Mouse (Mus musculus): ENCODE data around the gene Bbox1. TPM values are rescaled to one million over a fixed set of nuclear protein-coding genes. Genes with fewer than 3 reads are reported as not detected.

The Bbox1 gene
- polyA plus RNA-seq, 1 experiment from 2014 or later, result 7.1 TPM

DNA sequence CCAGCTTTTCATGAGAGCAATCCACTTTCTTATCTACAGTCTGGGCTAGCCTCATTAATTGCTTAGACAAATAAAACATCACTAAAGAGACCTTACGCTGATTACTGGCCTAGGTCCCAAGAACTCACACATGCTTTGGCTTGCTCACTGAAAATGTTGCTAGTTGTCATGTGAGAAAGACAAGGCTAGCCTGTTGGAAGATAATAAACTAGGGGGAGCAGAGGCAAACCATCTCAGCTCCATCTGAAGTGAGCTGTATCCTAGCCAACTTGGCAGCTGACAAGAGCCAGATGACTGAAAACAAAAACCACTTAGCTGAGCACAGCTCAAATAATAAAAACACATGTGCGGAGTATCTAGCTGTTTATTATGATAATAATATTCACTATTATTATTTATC lies 40.2 kb downstream of the Bbox1 start:
- no peaks in the 10 kb centered on the region for H3K36me3 ChIP-seq (replicated peaks)
- H3K27ac ChIP-seq (replicated peaks), result no peak overlapping the region
- H3K4me3 ChIP-seq (replicated peaks), result no peak overlapping the region
- H3K4me1 ChIP-seq (replicated peaks), result no peaks in the 10 kb centered on the region
- no peak for ATAC-seq (ENCODE audit: insufficient read depth)
- no peak overlapping the region for H3K4me2 ChIP-seq
- WGBS (ENCODE audit: insufficient replicate concordance), result 79% methylated on average over 2 of the region's 2 CpGs
- H3K27me3 ChIP-seq, result no peaks in the 10 kb centered on the region
- no peak overlapping the region for H3K9ac ChIP-seq
- H3K9me3 ChIP-seq (replicated peaks), result no peaks in the 10 kb centered on the region

DNA sequence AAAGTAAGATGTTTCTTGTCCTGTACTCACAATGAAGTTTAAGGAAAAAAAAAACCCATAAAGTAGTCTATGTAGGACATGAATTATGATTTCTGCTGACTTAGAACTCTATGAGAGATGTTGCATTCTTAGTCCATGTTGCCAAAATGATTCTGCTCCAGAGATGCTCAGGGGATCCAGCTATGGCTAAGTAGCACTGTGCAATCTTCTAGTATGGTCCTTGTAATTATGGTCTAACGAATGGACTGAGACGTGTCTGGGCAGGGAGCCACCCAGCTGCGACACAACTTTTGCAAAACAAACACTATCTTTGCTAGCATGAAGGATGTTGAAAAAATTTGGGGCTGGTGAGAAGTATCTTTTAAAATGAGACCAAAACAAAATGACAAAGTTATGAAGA lies 45.1 kb downstream of the Bbox1 start:
- no peak for ATAC-seq (ENCODE audit: insufficient read depth)
- WGBS (ENCODE audit: insufficient replicate concordance), result 67% methylated on average over 3 of the region's 3 CpGs

DNA sequence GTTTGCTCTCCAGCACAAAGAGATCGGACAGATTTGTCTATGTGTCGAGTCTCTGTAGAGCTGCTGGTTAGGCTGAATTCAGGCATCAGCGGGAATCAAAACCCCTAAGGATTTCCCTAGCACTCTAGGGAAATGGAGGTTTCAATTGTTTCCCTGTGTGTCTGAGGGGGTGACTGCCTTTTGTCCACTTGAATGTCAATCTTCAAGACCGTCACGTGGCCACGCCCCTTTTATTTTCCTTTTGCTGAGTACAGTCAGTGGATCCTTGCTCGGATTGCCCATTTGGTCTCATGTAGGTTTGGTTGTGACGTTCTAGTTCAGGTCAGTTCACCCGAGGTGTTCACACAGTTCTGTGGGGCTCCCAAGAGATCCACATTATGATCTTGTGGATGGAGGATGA lies 82.1 kb downstream of the Bbox1 start:
- Histone ChIP-seq H3K27me3 (no peaks in the 10 kb centered on the region), H3K9ac (no peak overlapping the region), H3K4me3 (replicated peaks) (no peak overlapping the region), H3K27ac (replicated peaks) (no peak overlapping the region), H3K4me1 (replicated peaks) (no peaks in the 10 kb centered on the region), H3K9me3 (replicated peaks) (no peaks in the 10 kb centered on the region), H3K36me3 (replicated peaks) (no peaks in the 10 kb centered on the region), H3K4me2 (no peak overlapping the region)
- no peak for ATAC-seq (ENCODE audit: insufficient read depth)
- WGBS (ENCODE audit: insufficient replicate concordance), result 60% methylated on average over 9 of the region's 9 CpGs

More for the DNA sequence above, 45.1 kb downstream of the Bbox1 start:
- H3K27ac ChIP-seq (replicated peaks), result no peak overlapping the region
- no peak overlapping the region for H3K9ac ChIP-seq
- no peaks in the 10 kb centered on the region for H3K9me3 ChIP-seq (replicated peaks)
- no peaks in the 10 kb centered on the region for H3K4me1 ChIP-seq (replicated peaks)
- no peak overlapping the region for H3K4me2 ChIP-seq
- no peak overlapping the region for H3K4me3 ChIP-seq (replicated peaks)
- no peaks in the 10 kb centered on the region for H3K27me3 ChIP-seq
- H3K36me3 ChIP-seq (replicated peaks), result no peaks in the 10 kb centered on the region

DNA sequence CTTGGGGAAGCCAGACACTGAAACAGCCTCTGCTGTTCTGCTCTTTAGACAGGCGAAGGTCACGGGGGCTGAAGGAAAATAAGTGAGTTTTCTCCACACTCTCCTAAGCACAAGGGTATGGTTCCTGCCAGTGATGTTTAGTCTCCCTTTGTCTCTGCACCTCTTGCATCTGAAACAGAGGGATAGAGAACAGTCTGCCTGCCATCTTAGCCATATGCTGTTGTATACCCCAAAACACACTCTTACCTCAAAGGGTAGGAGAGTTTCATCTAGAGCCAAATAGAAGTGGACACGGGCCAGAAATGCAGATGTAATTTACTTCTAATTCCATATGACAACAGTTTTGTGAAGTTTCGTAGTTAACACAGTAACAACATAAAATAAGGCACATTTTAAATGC lies 83.6 kb downstream of the Bbox1 start:
- Histone ChIP-seq H3K27me3 (no peaks in the 10 kb centered on the region), H3K9ac (no peak overlapping the region), H3K4me1 (replicated peaks) (no peaks in the 10 kb centered on the region), H3K9me3 (replicated peaks) (no peaks in the 10 kb centered on the region), H3K4me3 (replicated peaks) (no peak overlapping the region), H3K4me2 (no peak overlapping the region), H3K27ac (replicated peaks) (no peak overlapping the region), H3K36me3 (replicated peaks) (no peaks in the 10 kb centered on the region)
- no peak for ATAC-seq (ENCODE audit: insufficient read depth)
- WGBS (ENCODE audit: insufficient replicate concordance), result 47% methylated on average over 4 of the region's 4 CpGs

DNA sequence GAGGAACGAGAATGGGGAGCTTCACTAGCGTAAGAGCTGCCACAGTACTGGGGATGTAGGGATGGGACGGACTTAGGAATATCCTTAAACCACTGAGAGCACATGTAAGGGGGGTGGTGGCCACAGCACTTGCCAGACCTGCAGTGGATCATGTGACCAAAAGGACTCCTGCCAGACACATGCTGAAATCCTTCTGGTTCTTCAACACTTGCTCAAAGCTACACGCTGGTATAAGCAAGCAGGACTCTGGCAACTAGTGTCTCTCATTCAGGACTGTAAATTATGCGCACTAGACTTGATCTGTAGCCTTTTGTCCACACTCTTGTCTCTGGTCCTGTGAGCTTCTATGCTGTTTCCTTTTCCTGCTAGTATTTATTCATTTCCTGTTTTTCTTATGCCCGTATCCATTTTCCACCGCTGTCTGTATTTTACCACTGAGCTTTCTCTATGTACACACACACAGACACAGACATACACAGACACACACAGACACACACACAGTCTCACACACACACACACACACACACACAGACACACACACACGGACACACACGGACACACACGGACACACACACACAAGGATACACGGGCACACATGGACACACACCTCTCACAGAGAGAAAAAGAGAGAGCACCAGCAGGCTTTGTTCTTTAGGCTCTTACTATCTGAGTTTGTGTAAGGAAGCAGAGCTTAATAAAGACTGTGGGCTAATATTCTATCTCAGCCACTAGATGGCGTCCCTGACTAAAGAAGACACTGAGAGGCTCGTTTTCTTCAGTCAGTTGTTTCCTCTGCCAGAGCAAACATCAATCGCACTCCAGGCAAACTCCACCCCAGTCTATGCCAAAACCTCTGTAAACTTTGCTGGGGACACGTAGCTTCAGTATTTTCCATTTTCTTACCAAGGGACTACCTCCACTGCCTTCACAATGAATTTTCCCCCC lies 84.9 kb downstream of the Bbox1 start:
- H3K4me3 ChIP-seq (replicated peaks), result no peak overlapping the region
- H3K27me3 ChIP-seq, result no peaks in the 10 kb centered on the region
- no peaks in the 10 kb centered on the region for H3K9me3 ChIP-seq (replicated peaks)
- 19% methylated on average over 15 of the region's 15 CpGs for WGBS (ENCODE audit: insufficient replicate concordance)
- no peak for ATAC-seq (ENCODE audit: insufficient read depth)
- H3K27ac ChIP-seq (replicated peaks), result no peak overlapping the region
- H3K9ac ChIP-seq, result no peak overlapping the region
- no peaks in the 10 kb centered on the region for H3K4me1 ChIP-seq (replicated peaks)
- no peaks in the 10 kb centered on the region for H3K36me3 ChIP-seq (replicated peaks)
- no peak overlapping the region for H3K4me2 ChIP-seq

DNA sequence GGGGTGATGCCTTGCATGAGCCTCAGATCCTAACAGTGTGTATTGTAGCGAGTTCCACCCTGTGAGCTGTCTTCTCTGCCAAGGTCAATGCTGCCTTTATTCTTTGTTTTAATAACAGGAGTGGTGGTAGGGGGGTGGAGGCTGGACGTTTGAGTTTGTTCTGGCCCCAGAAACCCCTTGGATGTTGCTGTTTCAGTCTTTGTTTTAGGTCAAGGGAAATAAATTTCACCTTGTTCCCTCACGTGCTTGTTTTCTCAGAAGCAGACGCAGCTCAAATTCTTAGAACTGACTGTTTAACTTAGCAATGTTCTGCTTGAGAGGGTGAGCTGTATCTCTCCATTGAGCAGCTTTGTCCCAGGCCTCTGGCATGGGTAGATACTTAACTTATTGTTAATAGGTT lies 87.9 kb downstream of the Bbox1 start:
- Histone ChIP-seq H3K4me2 (no peak overlapping the region), H3K36me3 (replicated peaks) (no peaks in the 10 kb centered on the region), H3K4me1 (replicated peaks) (no peaks in the 10 kb centered on the region), H3K27ac (replicated peaks) (no peak overlapping the region), H3K9ac (no peak overlapping the region), H3K4me3 (replicated peaks) (no peak overlapping the region), H3K9me3 (replicated peaks) (no peaks in the 10 kb centered on the region), H3K27me3 (no peaks in the 10 kb centered on the region)
- WGBS (ENCODE audit: insufficient replicate concordance), result 41% methylated on average over 4 of the region's 4 CpGs
- ATAC-seq (ENCODE audit: insufficient read depth), result no peak

DNA sequence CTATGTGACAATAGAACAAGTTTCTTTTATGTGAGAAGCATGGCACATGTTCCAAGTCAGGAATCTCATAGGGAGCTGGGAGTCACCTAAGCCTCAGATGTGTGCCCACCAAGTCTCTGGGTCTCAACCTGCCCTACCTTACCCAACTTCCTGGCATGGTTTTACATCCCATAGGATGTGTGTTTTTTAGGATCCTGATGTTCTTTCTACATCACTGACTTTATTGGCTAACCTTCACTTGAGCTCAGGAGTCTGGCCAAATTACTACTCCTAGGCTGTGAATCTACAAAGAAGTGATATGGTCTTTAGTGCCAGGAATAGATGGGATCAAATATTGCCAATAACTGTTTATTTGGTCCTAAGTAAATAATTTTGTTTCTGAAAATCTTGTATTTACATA lies 88.4 kb downstream of the Bbox1 start:
- Histone ChIP-seq H3K36me3 (replicated peaks) (no peaks in the 10 kb centered on the region), H3K9ac (no peak overlapping the region), H3K9me3 (replicated peaks) (no peaks in the 10 kb centered on the region), H3K27me3 (no peaks in the 10 kb centered on the region), H3K4me3 (replicated peaks) (no peak overlapping the region), H3K4me2 (no peak overlapping the region), H3K4me1 (replicated peaks) (no peaks in the 10 kb centered on the region), H3K27ac (replicated peaks) (no peak overlapping the region)
- no peak for ATAC-seq (ENCODE audit: insufficient read depth)

DNA sequence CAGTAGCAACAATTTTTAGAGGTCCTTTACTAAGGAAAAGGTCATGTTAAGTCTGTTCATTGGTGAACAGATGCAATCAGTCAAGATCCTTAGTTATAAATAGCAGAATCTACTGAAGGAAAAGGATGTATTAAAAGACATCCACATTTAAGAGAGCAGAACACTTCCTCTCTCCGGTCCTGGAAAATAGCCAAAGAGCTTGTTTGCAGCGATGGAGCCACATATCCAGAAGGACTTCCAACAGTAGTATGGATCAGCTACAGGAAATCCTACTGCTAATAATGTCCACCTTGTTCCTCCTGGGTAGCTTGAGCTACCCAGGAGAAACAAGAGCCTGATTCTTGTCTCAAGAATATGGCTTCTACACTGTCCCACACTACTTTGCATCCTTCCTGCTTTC lies 91.6 kb downstream of the Bbox1 start:
- no peak overlapping the region for H3K9ac ChIP-seq
- WGBS (ENCODE audit: insufficient replicate concordance), result 70% methylated on average over 2 of the region's 2 CpGs
- ATAC-seq (ENCODE audit: insufficient read depth), result no peak

DNA sequence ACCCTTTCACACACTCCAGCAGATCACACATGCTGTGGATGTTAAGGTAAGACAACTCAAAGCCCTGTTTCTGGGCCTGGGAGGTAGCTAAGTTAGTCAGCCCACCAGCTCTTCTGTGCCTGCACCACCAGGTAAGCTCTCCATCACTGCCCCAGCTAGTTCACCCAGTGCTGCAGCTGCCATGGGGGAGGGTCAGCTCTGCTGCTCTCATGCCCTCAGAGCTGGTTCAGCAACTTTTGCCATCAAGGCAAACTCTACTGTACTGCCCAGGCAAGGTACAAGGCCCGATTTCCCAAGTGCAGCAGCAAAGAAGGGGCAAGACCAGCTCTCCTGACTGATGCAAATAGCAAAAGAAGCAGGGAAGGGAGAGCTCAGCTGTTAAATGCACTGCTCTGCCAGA lies 93.9 kb downstream of the Bbox1 start:
- no peaks in the 10 kb centered on the region for H3K36me3 ChIP-seq (replicated peaks)
- H3K27me3 ChIP-seq, result no peaks in the 10 kb centered on the region
- no peak overlapping the region for H3K4me2 ChIP-seq
- H3K4me3 ChIP-seq (replicated peaks), result no peak overlapping the region
- H3K9ac ChIP-seq, result no peak overlapping the region
- H3K9me3 ChIP-seq (replicated peaks), result no peaks in the 10 kb centered on the region
- no peak for ATAC-seq (ENCODE audit: insufficient read depth)
- H3K27ac ChIP-seq (replicated peaks), result no peak overlapping the region
- 37% methylated on average over 1 of the region's 1 CpGs for WGBS (ENCODE audit: insufficient replicate concordance)
- H3K4me1 ChIP-seq (replicated peaks), result no peaks in the 10 kb centered on the region

More for the DNA sequence above, 91.6 kb downstream of the Bbox1 start:
- Histone ChIP-seq H3K27me3 (no peaks in the 10 kb centered on the region), H3K36me3 (replicated peaks) (no peaks in the 10 kb centered on the region), H3K27ac (replicated peaks) (no peak overlapping the region), H3K4me1 (replicated peaks) (no peaks in the 10 kb centered on the region), H3K9me3 (replicated peaks) (no peaks in the 10 kb centered on the region), H3K4me3 (replicated peaks) (no peak overlapping the region), H3K4me2 (no peak overlapping the region)

DNA sequence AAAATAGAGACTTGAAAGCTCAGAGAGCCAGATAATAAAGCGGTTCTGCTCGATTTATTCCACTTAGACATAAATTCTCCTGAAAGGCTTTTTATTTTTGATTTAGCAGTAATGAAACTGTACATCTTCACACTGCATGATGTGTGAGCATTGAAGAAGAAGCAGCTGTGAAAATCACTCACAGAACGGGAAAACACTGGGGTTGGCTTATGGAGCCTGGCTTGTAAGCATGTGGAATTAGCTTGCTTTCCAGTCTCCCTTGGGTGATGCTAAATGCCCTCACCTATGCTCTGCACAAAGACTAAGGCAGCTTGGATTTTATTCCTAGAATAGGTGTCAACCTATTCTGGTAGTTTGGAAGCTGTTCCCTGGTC lies 98.7 kb downstream of the Bbox1 start:
- 61% methylated on average over 3 of the region's 3 CpGs for WGBS (ENCODE audit: insufficient replicate concordance)
- Histone ChIP-seq H3K9me3 (replicated peaks) (no peaks in the 10 kb centered on the region), H3K4me1 (replicated peaks) (no peaks in the 10 kb centered on the region), H3K4me3 (replicated peaks) (no peak overlapping the region), H3K36me3 (replicated peaks) (no peaks in the 10 kb centered on the region), H3K9ac (no peak overlapping the region), H3K27ac (replicated peaks) (no peak overlapping the region), H3K4me2 (no peak overlapping the region), H3K27me3 (no peaks in the 10 kb centered on the region)
- no peak for ATAC-seq (ENCODE audit: insufficient read depth)

DNA sequence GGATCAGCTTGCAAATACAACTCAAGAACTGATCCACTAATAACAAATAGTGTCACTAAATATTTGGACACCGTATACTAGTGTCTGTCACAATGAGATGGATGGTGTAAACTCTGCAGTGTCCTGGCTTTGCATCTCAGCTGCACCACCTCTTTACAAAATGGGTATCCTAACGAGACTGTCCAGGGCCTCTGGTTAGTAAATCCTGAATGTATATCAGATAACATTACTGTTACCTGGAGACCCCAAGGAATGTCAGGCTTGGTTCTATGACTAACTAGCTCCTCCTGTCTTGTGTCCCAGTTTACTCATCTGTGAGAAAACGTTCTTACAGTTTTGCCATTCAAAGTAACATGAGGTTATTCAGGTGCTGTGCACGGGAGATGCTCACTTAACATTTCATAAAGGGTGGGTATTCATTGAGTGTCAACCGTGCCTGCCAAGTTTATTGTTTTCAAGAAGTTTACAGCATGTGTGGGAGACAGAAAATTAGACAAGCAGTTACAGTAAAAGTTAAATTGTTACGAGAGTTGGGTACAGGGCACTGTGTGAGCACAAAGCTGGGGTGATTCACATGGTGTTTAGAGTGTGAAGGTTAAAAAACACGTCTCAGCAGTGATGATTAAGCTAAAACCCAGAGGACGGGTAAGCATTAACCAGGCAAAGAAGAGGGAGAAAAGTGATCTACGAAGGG lies 99.2 kb downstream of the Bbox1 start:
- H3K4me2 ChIP-seq, result no peak overlapping the region
- H3K9me3 ChIP-seq (replicated peaks), result no peaks in the 10 kb centered on the region
- H3K27me3 ChIP-seq, result no peaks in the 10 kb centered on the region
- no peak overlapping the region for H3K27ac ChIP-seq (replicated peaks)
- H3K4me3 ChIP-seq (replicated peaks), result no peak overlapping the region
- no peak overlapping the region for H3K9ac ChIP-seq
- no peaks in the 10 kb centered on the region for H3K36me3 ChIP-seq (replicated peaks)
- WGBS (ENCODE audit: insufficient replicate concordance), result 44% methylated on average over 9 of the region's 9 CpGs
- ATAC-seq (ENCODE audit: insufficient read depth), result no peak
- H3K4me1 ChIP-seq (replicated peaks), result no peaks in the 10 kb centered on the region

Data from liver, embryonic 15.5 days (tissue).